Mouse (Mus musculus) liver, postnatal 0 days (tissue): ENCODE results near the gene Calcoco1. TPM values are rescaled to one million over a fixed set of nuclear protein-coding genes. Genes with fewer than 3 reads are reported as not detected.

Source experiments
- ATAC-seq: fragments of 200-750 bp; cut with Nextera tagmentation; 2 replicates; pipeline ENCODE4 v1.8.0; 2017; ENCODE audit warnings: mild to moderate bottlenecking, moderate library complexity
- DNase-seq: peaks from one replicate; pipeline ENCODE4 v3.0.0-alpha.2; 2016
- H3K27ac ChIP-seq: fragments of 300-500 bp; sonication (generic); 2 replicates; pipeline ENCODE4 v1.5.1; 2014; ENCODE audit warnings: antibody characterized with exemption, moderate library complexity, mild to moderate bottlenecking, low read depth
- H3K27me3 ChIP-seq: fragments of 300-500 bp; sonication (generic); 2 replicates; pipeline ENCODE4 v1.6.1; 2014; ENCODE audit warnings: low read length, control low read depth, mixed read lengths; ENCODE audit not compliant: insufficient read depth
- H3K36me3 ChIP-seq: fragments of 300-500 bp; sonication (generic); replicated peaks from 2 replicates; pipeline ENCODE4 v1.6.1; 2014; ENCODE audit warnings: mild to moderate bottlenecking, control low read depth, low read length, moderate library complexity, mixed read lengths; ENCODE audit not compliant: insufficient read depth
- H3K4me1 ChIP-seq: fragments of 300-500 bp; sonication (generic); 2 replicates; pipeline ENCODE4 v1.6.1; 2014; ENCODE audit warnings: antibody characterized with exemption, mild to moderate bottlenecking, control low read depth; ENCODE audit not compliant: insufficient read depth
- H3K4me2 ChIP-seq: fragments of 300-500 bp; sonication (generic); 2 replicates; pipeline ENCODE4 v1.6.1; 2014; ENCODE audit warnings: low read depth, mild to moderate bottlenecking, low read length, moderate library complexity, mixed read lengths
- H3K4me3 ChIP-seq: fragments of 300-500 bp; sonication (generic); 2 replicates; pipeline ENCODE4 v1.5.1; 2014; ENCODE audit warnings: low read depth, low read length
- H3K9ac ChIP-seq: fragments of 300-500 bp; sonication (generic); replicated peaks from 2 replicates; pipeline ENCODE4 v1.6.1; 2014; ENCODE audit warnings: mild to moderate bottlenecking, moderate library complexity
- H3K9me3 ChIP-seq: fragments of 300-500 bp; sonication (generic); 2 replicates; pipeline ENCODE4 v1.6.1; 2016; ENCODE audit warnings: mild to moderate bottlenecking, control low read depth, low read length, mixed read lengths
- CTCF ChIP-seq: sonication (generic); IDR thresholded peaks from 2 replicates; pipeline ENCODE4 v1.5.1; 2016; ENCODE audit warnings: antibody characterized with exemption, low read depth
- EP300 ChIP-seq: IDR thresholded peaks from 2 replicates; pipeline ENCODE4 v1.6.1; 2016; ENCODE audit warnings: antibody characterized with exemption, low read depth, mild to moderate bottlenecking
- WGBS: fragments of 180-500 bp; shearing (Covaris S2); extraction: QIAGEN DNeasy Blood & Tissue Kit; methylation state at CpG from one replicate; pipeline ENCODE4 v1.1.7; 2014; ENCODE audit not compliant: insufficient replicate concordance; 5-methylcytosine and 5-hydroxymethylcytosine counted together
- polyA plus RNA-seq: library from polyadenylated mRNA; unstranded; fragments of >200 nt; fragmentation: Nextera tagmentation; extraction: Ambion mirVana; gene quantifications from 2 replicates; pipeline ENCODE4 v1.2.1, GENCODE M21; 2015

The Calcoco1 gene
- polyA plus RNA-seq, 1 experiment from 2014 or later, result 11.1 TPM

- H3K27ac ChIP-seq, result no peak overlapping the region
- WGBS, result 1% methylated on average over 61 of the region's 75 CpGs
- H3K36me3 ChIP-seq, result no peaks in the 10 kb centered on the region
- H3K9ac ChIP-seq, result no peak overlapping the region
- H3K4me3 ChIP-seq, result peak overlapping the region; percentile 36
- peak overlapping the region; percentile 47 for H3K4me2 ChIP-seq
- no peaks in the 10 kb centered on the region for H3K4me1 ChIP-seq
- TF ChIP-seq CTCF (no peak), EP300 (no peak)
- peak; percentile 14 for DNase-seq
- no peak for ATAC-seq
- H3K9me3 ChIP-seq, result no peaks in the 10 kb centered on the region
- H3K27me3 ChIP-seq, result peaks cover 76% of the 10 kb centered on the region
These were observed 24.7 kb upstream of the Calcoco1 start for GRCm38 (mm10) chr15:102746488-102747285.

- H3K9me3 ChIP-seq, result no peaks in the 10 kb centered on the region
- no peak for DNase-seq
- WGBS, result 10% methylated on average over 11 of the region's 11 CpGs
- no peak for TF ChIP-seq EP300
- no peak for TF ChIP-seq CTCF
- H3K27me3 ChIP-seq, result peaks cover 78% of the 10 kb centered on the region
- H3K4me3 ChIP-seq, result no peak overlapping the region
- no peak for ATAC-seq
- no peaks in the 10 kb centered on the region for H3K4me1 ChIP-seq
- 0 out of 2 replicates have a peak overlapping the region, but pooled peaks have one; percentile 47 for H3K4me2 ChIP-seq
- no peaks in the 10 kb centered on the region for H3K36me3 ChIP-seq
- no peak overlapping the region for H3K9ac ChIP-seq
- H3K27ac ChIP-seq, result no peak overlapping the region
These were observed 24.1 kb upstream of the Calcoco1 start for GRCm38 (mm10) chr15:102746126-102746487.

- H3K27me3 ChIP-seq, result peaks cover 82% of the 10 kb centered on the region
- no peak overlapping the region for H3K27ac ChIP-seq
- WGBS, result 27% methylated on average over 5 of the region's 5 CpGs
- no peak overlapping the region for H3K4me2 ChIP-seq
- H3K36me3 ChIP-seq, result no peaks in the 10 kb centered on the region
- no peak overlapping the region for H3K4me3 ChIP-seq
- no peak for ATAC-seq
- TF ChIP-seq EP300, result no peak
- TF ChIP-seq CTCF, result no peak
- no peaks in the 10 kb centered on the region for H3K9me3 ChIP-seq
- no peaks in the 10 kb centered on the region for H3K4me1 ChIP-seq
- no peak overlapping the region for H3K9ac ChIP-seq
- no peak for DNase-seq
These were observed 23.4 kb upstream of the Calcoco1 start for GRCm38 (mm10) chr15:102745387-102745786.

- DNase-seq (no peak), ATAC-seq (no peak)
- H3K36me3 ChIP-seq, result no peaks in the 10 kb centered on the region
- no peaks in the 10 kb centered on the region for H3K4me1 ChIP-seq
- H3K9ac ChIP-seq, result no peak overlapping the region
- H3K4me2 ChIP-seq, result no peak overlapping the region
- H3K27me3 ChIP-seq, result peaks cover 82% of the 10 kb centered on the region
- H3K4me3 ChIP-seq, result no peak overlapping the region
- no peaks in the 10 kb centered on the region for H3K9me3 ChIP-seq
- H3K27ac ChIP-seq, result no peak overlapping the region
- TF ChIP-seq EP300 (no peak), CTCF (no peak)
- 8% methylated on average over 9 of the region's 9 CpGs for WGBS
These were observed 22.9 kb upstream of the Calcoco1 start for GRCm38 (mm10) chr15:102744831-102745230.

GRCm38 (mm10) chr15:102744416-102744815 is 22.4 kb upstream of the Calcoco1 start:
- H3K27ac ChIP-seq, result no peak overlapping the region
- H3K4me2 ChIP-seq, result no peak overlapping the region
- H3K27me3 ChIP-seq, result peaks cover 82% of the 10 kb centered on the region
- DNase-seq, result no peak
- TF ChIP-seq CTCF (no peak), EP300 (no peak)
- no peaks in the 10 kb centered on the region for H3K4me1 ChIP-seq
- H3K9ac ChIP-seq, result no peak overlapping the region
- no peak overlapping the region for H3K4me3 ChIP-seq
- no peaks in the 10 kb centered on the region for H3K36me3 ChIP-seq
- H3K9me3 ChIP-seq, result no peaks in the 10 kb centered on the region
- 8% methylated on average over 7 of the region's 7 CpGs for WGBS
- ATAC-seq, result no peak

GRCm38 (mm10) chr15:102743996-102744395 is 22.0 kb upstream of the Calcoco1 start:
- Histone ChIP-seq H3K4me3 (no peak overlapping the region), H3K9me3 (no peaks in the 10 kb centered on the region), H3K9ac (no peak overlapping the region), H3K4me1 (no peaks in the 10 kb centered on the region), H3K4me2 (no peak overlapping the region), H3K27me3 (peaks cover 79% of the 10 kb centered on the region), H3K27ac (no peak overlapping the region), H3K36me3 (no peaks in the 10 kb centered on the region)
- 3% methylated on average over 14 of the region's 14 CpGs for WGBS
- TF ChIP-seq EP300, result no peak
- no peak for ATAC-seq
- DNase-seq, result no peak
